Mouse (Mus musculus) liver, embryonic 15.5 days (tissue): ENCODE results near the gene Ppp2r5e. TPM values are rescaled to one million over a fixed set of nuclear protein-coding genes. Genes with fewer than 3 reads are reported as not detected.

ENCODE experiments used
- ATAC-seq: fragments of 200-750 bp; cut with Nextera tagmentation; 2 replicates; pipeline ENCODE4 v1.8.0; 2017; ENCODE audit warnings: moderate number of reproducible peaks, mild to moderate bottlenecking, moderate library complexity; ENCODE audit not compliant: insufficient read depth
- H3K27ac ChIP-seq: fragments of 300-500 bp; sonication (generic); replicated peaks from 2 replicates; pipeline ENCODE4 v1.5.1; 2015; ENCODE audit warnings: mild to moderate bottlenecking, inconsistent platforms
- H3K27me3 ChIP-seq: fragments of 300-500 bp; sonication (generic); 2 replicates; pipeline ENCODE4 v1.6.1; 2015; ENCODE audit warnings: mild to moderate bottlenecking, inconsistent platforms
- H3K36me3 ChIP-seq: fragments of 300-500 bp; sonication (generic); replicated peaks from 2 replicates; pipeline ENCODE4 v1.6.1; 2015; ENCODE audit warnings: moderate library complexity, mild to moderate bottlenecking, inconsistent platforms
- H3K4me1 ChIP-seq: fragments of 300-500 bp; sonication (generic); replicated peaks from 2 replicates; pipeline ENCODE4 v1.6.1; 2015; ENCODE audit warnings: inconsistent platforms
- H3K4me2 ChIP-seq: fragments of 300-500 bp; sonication (generic); 2 replicates; pipeline ENCODE4 v1.6.1; 2015; ENCODE audit warnings: moderate library complexity, mild to moderate bottlenecking, inconsistent platforms
- H3K4me3 ChIP-seq: fragments of 300-500 bp; sonication (generic); replicated peaks from 2 replicates; pipeline ENCODE4 v1.5.1; 2015; ENCODE audit warnings: mild to moderate bottlenecking, inconsistent platforms
- H3K9ac ChIP-seq: fragments of 300-500 bp; sonication (generic); 2 replicates; pipeline ENCODE4 v1.6.1; 2015; ENCODE audit warnings: moderate library complexity, mild to moderate bottlenecking, inconsistent platforms
- H3K9me3 ChIP-seq: fragments of 300-500 bp; sonication (generic); replicated peaks from 2 replicates; pipeline ENCODE4 v1.6.1; 2016; ENCODE audit warnings: inconsistent platforms
- WGBS: fragments of 180-500 bp; shearing (Covaris S2); methylation state at CpG from one replicate; pipeline ENCODE4 v1.1.7; 2015; ENCODE audit warnings: mixed read lengths; ENCODE audit not compliant: insufficient replicate concordance; 5-methylcytosine and 5-hydroxymethylcytosine counted together
- polyA plus RNA-seq: library from polyadenylated mRNA; unstranded; fragments of >200 nt; fragmentation: Nextera tagmentation; extraction: Ambion mirVana; gene quantifications from 2 replicates; pipeline ENCODE4 v1.2.1, GENCODE M21; 2015

The Ppp2r5e gene
- polyA plus RNA-seq, 1 experiment from 2014 or later: 5.2 TPM

- no peaks in the 10 kb centered on the region for H3K27me3 ChIP-seq
- peaks cover 4% of the 10 kb centered on the region; the same call in 1 of the 2 replicates for H3K36me3 ChIP-seq
- H3K27ac ChIP-seq: peak overlapping the region; percentile 54
- 73% methylated on average over 2 of the region's 2 CpGs for WGBS
- H3K4me2 ChIP-seq: no peak overlapping the region
- peak; percentile 61 for ATAC-seq
- H3K4me3 ChIP-seq: no peak overlapping the region
- no peaks in the 10 kb centered on the region for H3K9me3 ChIP-seq
- peaks cover 14% of the 10 kb centered on the region for H3K4me1 ChIP-seq
- H3K9ac ChIP-seq: no peak overlapping the region
Observed at GRCm38 (mm10) chr12:75487500-75487899, 108.5 kb downstream of the Ppp2r5e start.

GRCm38 (mm10) chr12:75486568-75487286 lies 109.3 kb downstream of the Ppp2r5e start:
- Histone ChIP-seq H3K36me3 (peaks cover 4% of the 10 kb centered on the region; the same call in 1 of the 2 replicates), H3K9me3 (no peaks in the 10 kb centered on the region), H3K4me1 (peaks cover 21% of the 10 kb centered on the region), H3K4me2 (no peak overlapping the region), H3K4me3 (no peak overlapping the region), H3K9ac (no peak overlapping the region), H3K27ac (0 out of 2 replicates have a peak overlapping the region, but pooled peaks have one; percentile 55), H3K27me3 (no peaks in the 10 kb centered on the region)
- 76% methylated on average over 3 of the region's 3 CpGs for WGBS
- peak; percentile 38 for ATAC-seq

GRCm38 (mm10) chr12:75482781-75483180 lies 113.3 kb downstream of the Ppp2r5e start:
- no peaks in the 10 kb centered on the region for H3K9me3 ChIP-seq
- WGBS: 43% methylated on average over 3 of the region's 3 CpGs
- H3K4me1 ChIP-seq: peaks cover 19% of the 10 kb centered on the region
- no peak overlapping the region for H3K4me3 ChIP-seq
- no peak for ATAC-seq
- 0 out of 2 replicates have a peak, but pooled peaks cover 3% of the 10 kb centered on the region for H3K36me3 ChIP-seq
- H3K27me3 ChIP-seq: no peaks in the 10 kb centered on the region
- no peak overlapping the region for H3K9ac ChIP-seq
- no peak overlapping the region for H3K27ac ChIP-seq
- H3K4me2 ChIP-seq: no peak overlapping the region

GRCm38 (mm10) chr12:75482015-75482414 lies 114.0 kb downstream of the Ppp2r5e start:
- 0 out of 2 replicates have a peak, but pooled peaks cover 3% of the 10 kb centered on the region for H3K36me3 ChIP-seq
- 60% methylated on average over 4 of the region's 4 CpGs for WGBS
- H3K9ac ChIP-seq: no peak overlapping the region
- no peak overlapping the region; the same call in 1 of the 2 replicates for H3K27ac ChIP-seq
- H3K4me2 ChIP-seq: no peak overlapping the region
- peaks cover 19% of the 10 kb centered on the region for H3K4me1 ChIP-seq
- H3K9me3 ChIP-seq: no peaks in the 10 kb centered on the region
- ATAC-seq: no peak
- no peak overlapping the region for H3K4me3 ChIP-seq
- H3K27me3 ChIP-seq: no peaks in the 10 kb centered on the region

- Histone ChIP-seq H3K27me3 (no peaks in the 10 kb centered on the region), H3K36me3 (0 out of 2 replicates have a peak, but pooled peaks cover 3% of the 10 kb centered on the region), H3K4me3 (no peak overlapping the region), H3K4me1 (peaks cover 19% of the 10 kb centered on the region), H3K4me2 (no peak overlapping the region), H3K9ac (no peak overlapping the region), H3K9me3 (no peaks in the 10 kb centered on the region), H3K27ac (no peak overlapping the region)
- WGBS: 78% methylated on average over 8 of the region's 8 CpGs
- no peak for ATAC-seq
Observed at GRCm38 (mm10) chr12:75480031-75480430, 116.0 kb downstream of the Ppp2r5e start.

- Histone ChIP-seq H3K4me2 (no peak overlapping the region), H3K9ac (no peak overlapping the region), H3K4me1 (peaks cover 19% of the 10 kb centered on the region), H3K27me3 (no peaks in the 10 kb centered on the region), H3K4me3 (no peak overlapping the region), H3K9me3 (no peaks in the 10 kb centered on the region), H3K36me3 (0 out of 2 replicates have a peak, but pooled peaks cover 3% of the 10 kb centered on the region), H3K27ac (no peak overlapping the region)
- ATAC-seq: no peak
- WGBS: 78% methylated on average over 8 of the region's 8 CpGs
Observed at GRCm38 (mm10) chr12:75479375-75479898, 116.6 kb downstream of the Ppp2r5e start.

GRCm38 (mm10) chr12:75478596-75478995 lies 117.4 kb downstream of the Ppp2r5e start:
- Histone ChIP-seq H3K9me3 (no peaks in the 10 kb centered on the region), H3K4me3 (no peak overlapping the region), H3K27ac (no peak overlapping the region), H3K4me1 (peaks cover 17% of the 10 kb centered on the region), H3K36me3 (0 out of 2 replicates have a peak, but pooled peaks cover 3% of the 10 kb centered on the region), H3K9ac (no peak overlapping the region), H3K27me3 (no peaks in the 10 kb centered on the region), H3K4me2 (no peak overlapping the region)
- no peak for ATAC-seq
- 80% methylated on average over 3 of the region's 3 CpGs for WGBS

- Histone ChIP-seq H3K4me3 (no peak overlapping the region), H3K27me3 (no peaks in the 10 kb centered on the region), H3K4me1 (peaks cover 13% of the 10 kb centered on the region), H3K27ac (no peak overlapping the region), H3K4me2 (no peak overlapping the region), H3K9ac (no peak overlapping the region), H3K9me3 (no peaks in the 10 kb centered on the region), H3K36me3 (0 out of 2 replicates have a peak, but pooled peaks cover 3% of the 10 kb centered on the region)
- ATAC-seq: no peak
- WGBS: 79% methylated on average over 4 of the region's 4 CpGs
Observed at GRCm38 (mm10) chr12:75478117-75478516, 117.9 kb downstream of the Ppp2r5e start.

GRCm38 (mm10) chr12:75473021-75473420 lies 123.0 kb downstream of the Ppp2r5e start:
- peak; percentile 74 for ATAC-seq
- Histone ChIP-seq H3K27ac (peak overlapping the region; percentile 57), H3K9me3 (no peaks in the 10 kb centered on the region), H3K27me3 (no peaks in the 10 kb centered on the region), H3K4me3 (no peak overlapping the region), H3K9ac (no peak overlapping the region), H3K4me2 (no peak overlapping the region), H3K4me1 (no peaks in the 10 kb centered on the region), H3K36me3 (peaks cover 12% of the 10 kb centered on the region; the same call in 1 of the 2 replicates)
- WGBS: 73% methylated on average over 2 of the region's 2 CpGs

GRCm38 (mm10) chr12:75472107-75472506 lies 123.9 kb downstream of the Ppp2r5e start:
- Histone ChIP-seq H3K9me3 (no peaks in the 10 kb centered on the region), H3K27ac (no peak overlapping the region), H3K36me3 (peaks cover 17% of the 10 kb centered on the region; the same call in 1 of the 2 replicates), H3K4me1 (no peaks in the 10 kb centered on the region), H3K27me3 (no peaks in the 10 kb centered on the region), H3K4me2 (no peak overlapping the region), H3K9ac (no peak overlapping the region), H3K4me3 (no peak overlapping the region)
- ATAC-seq: no peak
- 77% methylated on average over 3 of the region's 3 CpGs for WGBS

- Histone ChIP-seq H3K27me3 (no peaks in the 10 kb centered on the region), H3K4me1 (no peaks in the 10 kb centered on the region), H3K36me3 (peaks cover 52% of the 10 kb centered on the region), H3K9me3 (no peaks in the 10 kb centered on the region), H3K4me3 (no peak overlapping the region), H3K27ac (no peak overlapping the region), H3K9ac (no peak overlapping the region), H3K4me2 (no peak overlapping the region)
- WGBS: 78% methylated on average over 6 of the region's 6 CpGs
- no peak for ATAC-seq
Observed at GRCm38 (mm10) chr12:75467814-75468213, 128.2 kb downstream of the Ppp2r5e start.
